Mouse (Mus musculus) stomach, postnatal 0 days (tissue): ENCODE data around the gene Lpp.

ENCODE experiments used
- CTCF ChIP-seq: IDR thresholded peaks from 2 replicates; pipeline ENCODE4 v1.5.1; 2016; ENCODE audit warnings: antibody characterized with exemption, low read depth, mild to moderate bottlenecking, moderate library complexity
- EP300 ChIP-seq: optimal IDR thresholded peaks from 2 replicates; pipeline ENCODE3; 2016; ENCODE audit warnings: antibody characterized with exemption

- no peak for TF ChIP-seq CTCF
- no peak for TF ChIP-seq EP300
These were observed 392.3 kb downstream of the Lpp start for GRCm38 (mm10) chr16:24785651-24786050.
